Mouse (Mus musculus) liver, postnatal 0 days (tissue): ENCODE results near the gene Hspa5.

Experiments
- CTCF ChIP-seq: sonication (generic); IDR thresholded peaks from 2 replicates; pipeline ENCODE4 v1.5.1; 2016; ENCODE audit warnings: antibody characterized with exemption, low read depth
- EP300 ChIP-seq: IDR thresholded peaks from 2 replicates; pipeline ENCODE4 v1.6.1; 2016; ENCODE audit warnings: antibody characterized with exemption, low read depth, mild to moderate bottlenecking

DNA sequence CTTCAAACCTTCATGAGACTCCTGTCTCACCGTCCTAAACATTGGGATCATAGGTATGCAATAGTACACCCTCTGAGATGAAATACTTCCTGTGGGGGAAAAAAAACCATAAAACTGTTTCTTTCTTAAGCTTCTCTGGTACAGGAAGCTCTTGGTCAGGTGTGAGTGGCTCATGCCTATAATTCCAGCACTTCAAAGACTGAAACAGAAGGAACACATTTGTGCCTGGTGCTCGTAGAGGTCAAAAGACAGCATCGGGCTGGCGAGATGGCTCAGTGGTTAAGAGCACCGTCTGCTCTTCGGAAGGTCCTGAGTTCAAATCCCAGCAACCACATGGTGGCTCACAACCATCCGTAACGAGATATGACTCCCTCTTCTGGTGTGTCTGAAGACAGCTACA, 27.3 kb upstream of the Hspa5 start:
- TF ChIP-seq CTCF, result no peak
- TF ChIP-seq EP300, result no peak
